Mouse (Mus musculus): ENCODE data around the gene B230217C12Rik. TPM values are rescaled to one million over a fixed set of nuclear protein-coding genes. Genes with fewer than 3 reads are reported as not detected.

Gene B230217C12Rik
- total RNA-seq, 2 experiments from 2014 or later = 2.1 TPM; not detected in 1

DNA sequence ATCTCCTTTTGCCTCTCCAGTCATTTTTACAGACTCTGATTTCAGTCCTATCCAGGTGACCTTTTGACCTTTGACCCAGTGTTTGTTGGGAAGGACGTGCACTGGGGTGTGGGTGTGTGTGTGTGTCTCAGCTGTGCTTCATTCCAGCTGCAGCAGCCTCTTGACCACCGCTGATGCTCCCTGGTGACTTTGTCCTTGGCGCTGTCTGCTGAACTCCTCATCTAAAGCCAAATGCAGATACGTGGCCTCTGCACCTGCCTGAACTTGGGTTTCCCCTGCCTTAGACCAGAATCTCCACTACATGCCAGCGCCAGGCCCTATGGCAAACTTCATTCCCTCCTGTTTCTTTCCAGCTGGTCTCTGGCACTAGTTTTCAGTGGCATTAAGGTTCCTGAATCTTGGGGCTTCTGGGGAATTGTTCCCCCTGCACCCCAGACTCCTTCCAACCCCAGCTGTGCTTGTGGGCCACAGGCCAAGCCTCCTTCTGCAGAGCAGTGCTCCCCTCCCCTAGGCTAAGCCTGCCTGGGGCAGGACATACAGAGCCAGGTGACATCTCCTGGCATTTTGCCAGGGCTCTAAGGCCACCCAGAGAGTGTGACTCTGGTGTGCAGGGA lies 31.9 kb upstream of the B230217C12Rik start:
- ATAC-seq (replicated peaks; ENCODE audit: low FRiP score, poor library complexity, severe bottlenecking) = no peak

DNA sequence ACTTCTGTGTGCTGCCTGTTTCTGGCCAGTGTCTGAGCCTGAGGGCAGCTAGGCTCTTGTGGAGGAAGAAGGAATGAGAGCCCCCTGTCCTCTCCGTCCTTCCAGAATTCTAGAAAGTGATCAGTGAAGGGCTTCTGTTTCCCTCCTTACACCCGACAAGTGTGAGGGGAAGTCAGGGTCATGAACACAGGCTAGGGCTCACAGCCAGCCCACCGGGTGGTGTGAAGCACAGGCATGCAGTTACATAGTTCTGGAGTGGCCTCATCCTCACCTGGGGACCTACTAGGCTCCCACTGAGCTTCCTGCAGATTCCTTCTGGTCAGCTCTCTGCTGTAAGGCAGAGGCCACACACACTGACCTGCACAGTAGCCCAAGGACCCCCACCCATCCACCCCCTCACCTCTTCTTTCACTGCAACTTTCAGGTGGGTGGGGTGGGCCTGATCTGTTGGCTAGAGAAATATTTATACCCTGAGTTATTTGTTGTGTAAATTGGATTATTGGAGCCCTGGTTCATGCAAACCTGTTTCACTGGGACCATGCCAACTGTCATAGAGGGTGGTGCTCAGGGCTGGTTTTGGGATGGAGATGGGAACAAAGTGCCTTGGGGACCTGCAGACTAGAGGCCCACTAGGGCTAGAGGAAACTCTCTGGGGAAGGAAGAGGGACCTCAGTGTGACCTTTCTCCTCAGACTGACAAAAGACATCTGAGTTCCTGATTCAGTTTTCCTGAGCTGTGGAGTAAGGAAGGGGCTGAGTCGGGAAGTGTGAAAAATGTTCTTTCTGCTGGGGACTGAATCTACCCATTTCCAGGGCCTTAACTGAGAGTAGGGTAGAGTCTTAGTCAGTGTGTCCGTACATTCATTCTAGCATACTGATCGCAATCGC lies 31.1 kb upstream of the B230217C12Rik start:
- ATAC-seq (replicated peaks; ENCODE audit: low FRiP score, poor library complexity, severe bottlenecking) = no peak

DNA sequence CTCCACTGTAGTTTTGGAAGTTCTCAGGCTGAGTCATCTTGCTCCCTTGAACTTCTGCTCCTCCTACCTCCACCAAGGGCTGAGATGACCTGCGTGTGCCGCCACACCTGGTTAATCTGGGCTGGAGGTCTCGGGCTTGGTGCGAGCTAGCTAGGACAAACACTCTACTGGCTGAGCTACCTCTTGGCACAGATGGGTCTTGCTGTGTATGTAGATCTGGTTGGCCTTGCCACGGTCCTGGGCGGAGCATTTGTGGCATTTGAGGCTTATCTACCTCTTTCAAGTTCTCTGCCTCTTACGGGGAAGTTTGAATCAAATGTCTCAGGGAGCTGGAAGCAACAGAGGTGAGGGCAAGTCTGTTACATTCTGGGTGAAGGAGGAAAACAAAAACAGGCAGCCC lies 30.2 kb upstream of the B230217C12Rik start:
- no peak for ATAC-seq (replicated peaks; ENCODE audit: low FRiP score, poor library complexity, severe bottlenecking)

DNA sequence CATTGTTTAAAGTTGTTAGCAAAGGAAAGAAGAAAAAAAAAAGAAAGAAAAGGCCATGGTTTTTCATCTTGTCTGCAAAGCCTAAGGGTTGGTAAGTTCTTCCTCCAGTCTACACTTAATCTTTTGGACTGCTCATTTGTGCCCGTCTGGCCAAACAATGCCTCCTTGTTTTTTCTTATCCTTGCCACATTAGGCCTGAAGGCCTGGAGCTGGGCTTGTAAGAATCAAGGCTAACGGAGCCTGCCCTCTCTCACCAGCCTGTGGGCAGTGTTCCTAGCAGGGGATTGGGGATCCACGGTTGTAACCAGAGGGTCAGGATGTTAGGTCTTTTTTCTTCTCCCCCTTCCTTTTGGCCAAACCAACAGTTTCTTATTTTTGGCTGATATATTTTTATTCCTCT lies 29.6 kb upstream of the B230217C12Rik start:
- no peak for ATAC-seq (replicated peaks; ENCODE audit: low FRiP score, poor library complexity, severe bottlenecking)

DNA sequence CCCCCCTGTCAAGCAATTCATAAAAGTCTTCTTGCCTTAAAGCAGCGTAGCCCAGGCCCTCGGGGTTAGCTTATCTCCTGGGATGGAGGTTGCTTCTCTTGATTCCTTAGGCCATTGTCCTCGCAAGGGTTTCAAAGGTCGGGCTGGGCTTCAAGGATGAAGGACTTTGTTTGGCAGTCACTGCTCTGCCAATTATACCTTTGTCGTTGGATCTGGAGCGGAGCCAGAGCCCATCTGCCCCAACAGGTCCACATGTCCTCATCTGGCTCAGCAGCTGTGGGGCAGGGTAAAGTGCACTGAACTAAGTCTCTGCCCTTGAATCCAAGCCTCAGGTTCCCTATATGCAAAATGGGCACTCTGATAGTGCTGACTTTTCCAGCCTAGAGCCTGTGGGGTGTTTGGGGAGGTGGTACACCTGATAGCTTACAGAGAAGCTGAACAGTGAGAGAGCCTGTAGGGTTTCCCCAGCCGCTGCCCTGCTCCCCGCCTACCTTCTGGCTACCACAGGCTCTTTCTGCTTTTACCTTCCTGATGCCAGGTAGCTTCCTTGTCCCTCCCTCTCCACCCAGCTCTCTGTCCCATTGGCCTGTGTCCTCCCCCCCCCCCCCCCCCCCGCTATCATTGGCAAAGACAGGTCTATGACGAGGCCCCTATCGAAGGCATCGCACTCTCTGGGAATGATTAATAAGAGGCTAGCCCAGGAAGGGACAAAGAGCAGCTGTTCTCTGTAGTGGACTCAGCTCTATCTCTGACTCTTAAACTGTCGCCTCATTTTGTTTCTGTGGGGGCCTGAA lies 28.8 kb upstream of the B230217C12Rik start:
- no peak for ATAC-seq (replicated peaks; ENCODE audit: low FRiP score, poor library complexity, severe bottlenecking)

DNA sequence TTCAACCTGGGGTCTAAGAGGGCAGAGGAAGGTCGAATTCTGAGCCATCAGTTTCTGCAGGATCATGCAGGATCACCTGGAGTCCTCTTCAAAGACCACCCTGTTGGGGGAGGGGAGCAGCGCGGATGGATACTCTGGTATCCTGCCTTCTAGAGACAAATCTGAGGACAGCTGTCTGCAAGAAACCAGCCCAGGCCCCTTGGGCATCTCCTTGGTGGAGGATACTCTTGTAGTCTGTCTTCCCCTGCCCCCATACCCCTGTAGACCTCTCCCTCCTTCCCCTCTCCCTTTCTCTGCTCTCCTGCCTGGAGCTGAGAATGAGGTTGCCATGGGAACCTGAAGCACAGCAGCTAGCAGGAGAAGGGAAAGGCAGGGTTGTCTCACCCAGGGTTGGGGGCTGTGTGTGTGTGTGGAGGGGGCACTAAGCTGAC lies 28.1 kb upstream of the B230217C12Rik start:
- ATAC-seq (replicated peaks; ENCODE audit: low FRiP score, poor library complexity, severe bottlenecking) = no peak

DNA sequence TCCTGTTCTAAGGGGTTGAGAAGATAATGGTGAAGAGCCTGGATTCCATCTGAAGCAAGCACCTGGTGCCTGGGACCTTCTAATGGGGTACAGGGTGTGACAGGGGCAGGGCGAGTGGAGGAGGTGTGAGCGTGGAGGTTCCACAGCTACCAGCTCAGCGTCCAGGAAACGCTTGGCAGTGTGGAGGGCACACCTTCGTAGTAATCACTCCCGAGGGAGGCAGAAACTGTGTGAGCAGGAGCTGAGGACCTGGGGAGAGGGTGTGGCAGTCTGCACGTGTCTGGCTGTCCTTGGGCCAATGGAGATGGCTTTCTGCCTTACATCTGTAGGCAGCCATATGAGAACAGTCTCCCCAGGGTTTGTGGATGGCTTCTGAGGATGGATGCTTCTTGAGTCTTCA lies 27.5 kb upstream of the B230217C12Rik start:
- no peak for ATAC-seq (replicated peaks; ENCODE audit: low FRiP score, poor library complexity, severe bottlenecking)

DNA sequence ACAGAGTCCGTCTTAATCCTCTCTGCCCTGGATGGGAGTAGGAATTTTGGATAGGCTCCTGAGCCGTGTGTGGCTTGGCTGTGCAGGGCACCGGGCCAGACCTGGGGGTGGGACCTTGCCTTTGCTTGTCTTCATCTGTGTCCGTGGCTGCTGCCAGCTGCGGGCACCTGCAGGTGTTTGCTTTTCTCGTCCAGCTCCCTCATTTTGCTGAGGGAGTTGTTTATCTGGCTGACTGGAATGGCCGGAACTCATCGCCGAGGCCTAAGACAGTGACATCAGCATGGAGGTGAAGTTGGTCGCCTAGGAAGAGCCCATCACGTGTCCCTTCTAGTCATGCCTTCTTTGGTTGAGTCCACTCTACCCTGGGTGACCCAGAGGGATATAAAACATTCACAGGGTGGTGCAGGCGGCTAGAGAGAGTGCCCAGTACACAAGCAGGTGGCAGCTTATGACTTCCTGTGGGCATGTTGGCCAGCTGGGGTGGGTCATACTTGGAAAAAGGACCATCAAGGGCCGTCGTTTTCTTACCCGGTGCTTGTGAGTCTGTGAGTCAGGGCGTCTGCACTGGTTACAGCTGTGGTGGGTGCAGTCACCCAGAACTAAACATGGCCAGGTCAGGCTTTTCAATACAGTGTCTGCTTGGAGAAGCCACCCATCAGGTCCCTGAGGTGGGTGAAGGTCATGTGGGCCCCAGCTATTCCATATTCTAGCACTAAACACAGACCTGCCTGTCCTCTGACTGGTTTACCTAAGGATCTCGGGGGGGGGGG lies 26.6 kb upstream of the B230217C12Rik start:
- no peak for ATAC-seq (replicated peaks; ENCODE audit: low FRiP score, poor library complexity, severe bottlenecking)

DNA sequence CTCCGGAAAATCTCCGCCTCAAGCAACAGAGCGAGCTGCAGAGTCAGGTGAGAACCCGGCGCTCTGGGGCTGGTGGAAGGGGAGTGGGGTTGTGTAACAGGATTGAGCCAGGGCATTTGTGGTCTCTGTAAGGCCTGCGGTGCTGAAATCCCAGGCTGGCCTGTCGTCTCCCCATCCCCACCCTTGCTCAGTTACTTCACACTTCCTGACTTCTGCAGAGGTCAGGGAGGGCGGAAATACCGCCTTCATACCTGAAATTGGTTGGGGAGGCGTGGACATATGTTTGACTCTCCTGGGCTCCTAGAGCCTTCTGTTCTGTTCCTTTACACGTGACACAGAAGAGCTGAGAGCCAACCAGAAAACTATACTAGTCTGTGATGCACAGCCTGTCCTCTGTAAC lies 24.8 kb upstream of the B230217C12Rik start:
- no peak for ATAC-seq (replicated peaks; ENCODE audit: low FRiP score, poor library complexity, severe bottlenecking)

DNA sequence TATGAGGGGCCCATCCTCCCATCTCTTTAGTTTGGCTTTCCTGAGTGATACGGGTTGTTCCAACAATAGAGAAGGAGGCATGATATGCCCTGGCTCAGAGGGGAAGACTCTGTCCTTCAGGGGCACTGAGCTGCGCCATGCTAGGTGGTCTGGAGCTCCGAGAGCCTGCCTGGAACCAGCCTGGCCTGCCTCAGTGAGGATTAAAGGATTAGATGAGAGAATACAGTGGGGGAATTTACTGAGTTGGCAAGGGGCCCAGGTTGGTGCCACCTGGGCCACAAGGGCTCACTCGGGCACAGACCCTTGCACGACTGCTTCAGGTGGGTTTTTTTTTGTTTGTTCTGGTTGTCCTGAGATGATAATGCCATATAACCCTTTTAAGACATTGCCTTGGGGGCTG lies 24.4 kb upstream of the B230217C12Rik start:
- no peak for ATAC-seq (replicated peaks; ENCODE audit: low FRiP score, poor library complexity, severe bottlenecking)

DNA sequence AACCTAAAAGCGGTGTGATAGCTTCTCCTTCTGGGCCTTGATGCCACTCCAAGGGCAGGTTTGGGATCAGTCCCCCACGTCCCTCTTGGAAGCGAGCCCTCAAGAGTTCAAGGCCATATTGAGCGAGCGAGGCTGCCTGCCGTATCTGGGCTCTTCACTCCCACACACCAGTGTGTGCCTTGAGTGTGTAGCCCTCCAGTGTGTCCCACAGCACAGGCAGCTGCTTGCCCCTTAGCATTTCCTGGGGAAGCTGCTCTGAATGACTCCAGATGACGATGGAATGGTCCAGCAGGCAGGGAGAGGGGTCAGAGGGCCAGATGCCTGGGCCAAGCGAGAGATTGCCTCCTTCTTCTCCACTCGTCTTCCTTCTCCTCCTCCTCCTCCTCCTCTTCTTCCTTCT lies 23.7 kb upstream of the B230217C12Rik start:
- no peak for ATAC-seq (replicated peaks; ENCODE audit: low FRiP score, poor library complexity, severe bottlenecking)

DNA sequence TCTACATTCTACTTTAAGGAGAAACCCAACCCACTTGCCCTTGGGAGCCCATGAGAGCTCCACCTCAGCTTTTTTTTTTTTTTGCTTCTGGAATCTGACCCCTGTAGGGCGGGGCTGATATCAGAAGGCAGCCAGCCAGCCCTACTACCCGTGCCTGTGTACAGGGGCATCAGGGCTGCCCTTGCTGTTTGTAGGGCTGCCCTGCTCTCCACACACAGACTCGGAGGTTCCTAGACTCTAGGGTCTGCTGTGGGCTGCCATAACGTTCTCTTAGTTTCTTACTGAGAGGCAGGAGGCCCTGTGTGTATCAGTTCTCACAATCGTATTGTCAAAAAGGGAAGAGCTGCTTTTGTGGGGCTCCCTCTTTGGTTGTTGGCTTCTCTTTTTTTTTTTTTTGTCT lies 23.2 kb upstream of the B230217C12Rik start:
- no peak for ATAC-seq (replicated peaks; ENCODE audit: low FRiP score, poor library complexity, severe bottlenecking)

DNA sequence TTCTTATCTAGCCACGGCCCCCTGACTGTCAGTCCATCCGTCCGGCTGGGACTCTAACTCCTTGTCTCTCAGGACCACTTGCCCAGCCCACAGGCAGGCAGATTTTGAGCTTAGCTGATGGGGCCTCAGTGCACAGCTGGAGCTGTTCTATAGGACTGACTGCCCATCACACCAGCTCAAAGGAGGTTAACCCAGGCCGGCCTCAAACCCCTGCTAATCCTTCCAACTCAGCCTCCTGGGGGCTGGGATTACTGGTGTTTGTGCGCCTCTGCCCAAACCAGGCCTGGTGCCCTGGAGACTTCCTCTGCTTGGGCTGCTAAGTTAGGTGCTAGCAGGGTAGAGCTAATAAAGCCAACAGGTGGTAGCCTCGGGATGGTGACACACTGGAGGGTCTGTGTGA lies 22.6 kb upstream of the B230217C12Rik start:
- ATAC-seq (replicated peaks; ENCODE audit: low FRiP score, poor library complexity, severe bottlenecking) = no peak

DNA sequence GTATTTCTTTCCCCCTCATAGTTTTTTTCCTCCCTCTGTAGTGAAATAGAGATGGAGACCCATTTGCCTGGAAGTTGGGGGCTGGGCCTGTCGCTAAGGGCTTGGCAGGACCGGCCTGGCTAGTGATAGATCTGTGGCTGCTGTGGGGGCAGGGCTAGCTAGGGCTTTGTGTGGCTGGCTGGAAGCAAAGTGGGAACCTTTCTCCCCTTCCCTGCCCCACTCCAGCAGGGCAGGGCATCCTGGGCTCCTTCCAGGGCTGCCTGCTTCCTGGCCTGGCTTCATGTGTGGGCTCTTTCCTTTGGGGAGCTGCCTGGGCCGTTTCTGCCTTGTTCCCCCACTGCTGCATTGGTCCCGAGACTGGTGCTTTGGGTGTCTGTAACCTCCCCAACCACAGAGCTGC lies 22.0 kb upstream of the B230217C12Rik start:
- no peak for ATAC-seq (replicated peaks; ENCODE audit: low FRiP score, poor library complexity, severe bottlenecking)

DNA sequence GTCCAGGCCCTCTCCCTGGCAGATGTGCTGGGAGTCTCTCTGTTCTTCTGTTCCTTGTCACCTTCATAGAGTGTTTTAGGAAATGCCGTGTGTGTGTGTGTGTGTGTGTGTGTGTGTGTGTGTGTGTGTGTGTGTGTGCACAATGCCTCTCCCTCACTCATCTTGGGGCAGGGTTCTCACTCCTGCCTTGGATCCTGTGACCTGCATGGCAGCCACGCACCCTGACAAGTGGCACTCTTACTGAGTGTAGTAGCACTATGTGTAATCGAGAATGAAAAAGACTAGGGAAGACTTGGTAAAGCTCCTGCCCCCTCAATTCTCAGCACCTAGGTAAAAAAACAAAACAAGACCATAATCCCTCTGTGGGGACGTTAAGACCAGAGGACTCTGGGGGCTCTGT lies 21.5 kb upstream of the B230217C12Rik start:
- no peak for ATAC-seq (replicated peaks; ENCODE audit: low FRiP score, poor library complexity, severe bottlenecking)

DNA sequence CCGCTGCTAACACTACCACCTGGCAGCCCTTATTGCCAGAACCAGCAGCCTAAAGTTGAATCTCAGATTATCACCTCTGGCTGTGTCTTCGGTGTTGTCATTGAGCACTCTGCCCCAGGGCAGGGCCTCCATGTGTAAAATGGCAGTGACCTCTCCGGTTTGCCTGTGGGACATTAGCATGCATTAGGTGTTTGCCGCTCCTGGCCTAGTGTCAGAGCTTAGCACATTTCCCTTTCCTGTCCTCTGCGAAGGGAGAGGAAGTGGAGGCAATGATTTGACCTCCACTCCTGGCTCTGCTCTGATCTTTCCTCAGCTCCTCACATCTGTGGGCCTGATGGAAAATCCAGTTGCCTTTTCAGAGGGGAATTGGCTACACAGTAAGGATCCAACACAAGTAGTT lies 20.7 kb upstream of the B230217C12Rik start:
- no peak for ATAC-seq (replicated peaks; ENCODE audit: low FRiP score, poor library complexity, severe bottlenecking)

DNA sequence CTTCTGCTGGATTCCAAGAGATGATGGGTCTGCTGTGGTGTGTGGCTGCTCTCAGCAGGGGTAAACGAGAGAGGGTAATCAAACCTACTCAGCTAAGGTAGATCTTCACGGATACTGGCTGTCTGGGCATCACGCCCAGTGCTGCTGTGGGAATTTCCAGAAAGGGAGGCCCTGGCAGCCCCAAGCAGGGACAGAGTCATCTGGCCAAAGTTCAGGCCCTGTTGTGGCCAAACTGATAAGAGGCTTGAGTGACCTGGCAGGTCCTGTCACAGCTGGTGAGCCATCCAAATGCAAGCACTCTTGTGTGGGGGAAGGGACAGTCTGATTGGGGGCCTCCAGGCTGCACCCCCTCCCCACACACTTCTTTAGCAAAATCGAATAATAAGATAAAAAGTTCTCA lies 19.7 kb upstream of the B230217C12Rik start:
- no peak for ATAC-seq (replicated peaks; ENCODE audit: low FRiP score, poor library complexity, severe bottlenecking)

DNA sequence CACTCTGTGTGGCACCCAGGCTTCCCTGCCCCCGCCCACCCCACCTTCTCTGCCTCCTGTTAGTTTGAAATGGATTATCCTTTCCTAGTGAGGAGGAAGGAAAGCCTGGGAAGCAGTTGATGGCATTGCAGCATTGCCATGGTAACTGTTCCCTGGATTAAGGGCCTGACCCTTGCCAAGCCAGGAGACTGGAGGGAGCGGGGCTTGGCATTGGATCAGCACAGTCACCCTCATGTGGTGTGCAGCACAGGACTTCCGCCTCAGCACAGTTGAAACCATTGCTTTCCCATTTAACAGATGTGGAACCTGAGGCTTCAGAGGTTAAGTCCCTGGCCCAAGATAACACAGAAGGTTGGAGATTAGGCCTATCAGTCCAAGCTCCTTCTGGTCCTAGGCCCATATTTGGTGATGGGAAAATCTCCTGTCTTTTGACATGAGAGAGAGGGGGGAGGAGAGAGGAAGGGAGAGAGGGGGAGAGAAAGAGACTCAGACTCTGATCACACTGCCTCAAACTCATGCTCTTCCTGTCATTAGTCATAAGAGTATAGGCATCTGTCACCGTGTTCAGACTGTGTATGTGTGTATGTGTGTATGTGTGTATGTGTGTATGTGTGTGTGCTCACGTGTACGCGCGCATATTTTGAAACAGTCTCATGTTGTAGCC lies 19.0 kb upstream of the B230217C12Rik start:
- no peak for ATAC-seq (replicated peaks; ENCODE audit: low FRiP score, poor library complexity, severe bottlenecking)

DNA sequence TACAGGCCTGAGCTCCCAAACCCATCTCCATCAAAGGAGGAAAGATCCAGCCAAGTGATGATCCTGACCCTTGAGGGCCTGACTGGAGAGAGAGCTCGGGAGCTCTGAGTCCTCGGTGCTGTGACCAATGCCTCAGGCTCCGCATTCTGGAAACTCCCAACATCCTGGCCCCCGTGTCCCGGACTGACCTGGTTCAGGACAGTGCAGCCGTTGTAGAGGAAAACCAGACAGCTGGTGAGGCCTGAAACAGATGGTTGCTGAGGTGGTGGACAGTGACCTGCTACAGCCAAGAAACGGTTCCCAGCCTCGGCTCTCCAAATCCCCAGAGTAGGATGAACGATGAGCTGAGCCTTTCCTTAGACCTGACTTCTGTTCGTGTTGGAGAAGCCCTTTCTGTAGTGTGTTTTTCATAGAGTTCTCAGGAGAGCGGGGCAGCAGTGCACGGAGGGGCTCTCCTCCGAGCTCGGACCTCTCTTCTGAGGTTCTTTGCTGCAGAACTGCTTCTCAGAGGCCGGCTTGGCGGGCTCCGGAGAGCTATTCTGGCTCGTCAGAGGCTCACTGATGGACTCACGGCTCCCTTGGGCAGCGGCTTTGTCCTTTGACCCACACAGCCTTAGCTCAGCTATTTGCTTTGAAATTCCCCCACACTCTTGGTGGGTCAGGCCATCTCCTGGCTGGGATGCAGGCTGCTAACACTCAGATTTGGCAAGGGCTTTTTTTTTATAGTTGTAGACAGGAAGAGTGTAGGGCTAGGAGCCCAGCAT lies 17.6 kb upstream of the B230217C12Rik start:
- ATAC-seq (replicated peaks; ENCODE audit: low FRiP score, poor library complexity, severe bottlenecking) = no peak
